Mouse (Mus musculus) CH12.LX (cell line): Measurements from ENCODE around the gene Maml1.

ENCODE experiments used
- BHLHE40 ChIP-seq: IDR thresholded peaks from 2 replicates; pipeline ENCODE4 v1.6.1; 2011; ENCODE audit warnings: mild to moderate bottlenecking, low read depth, low read length, improper control_type of control experiment
- CTCF ChIP-seq, 2 experiments: IDR thresholded peaks in 1 of 2; conservative IDR thresholded peaks in 1 of 2; 2 replicates each; pipeline ENCODE4 v1.5.1; 2011 to 2012; ENCODE audit warnings: low read depth in 2 of 2, low read length in 2 of 2, improper control_type of control experiment in 1 of 2, inconsistent platforms in 1 of 2, mild to moderate bottlenecking in 1 of 2, moderate library complexity in 1 of 2
- E2F4 ChIP-seq: IDR thresholded peaks from 2 replicates; pipeline ENCODE4 v1.6.1; 2011; ENCODE audit warnings: low read depth, low read length, improper control_type of control experiment; ENCODE audit not compliant: insufficient replicate concordance
- ELF1 ChIP-seq: IDR thresholded peaks from 2 replicates; pipeline ENCODE4 v1.6.1; 2014; ENCODE audit warnings: low read depth, mild to moderate bottlenecking, inconsistent platforms, low read length, improper control_type of control experiment
- EP300 ChIP-seq: IDR thresholded peaks from 2 replicates; pipeline ENCODE4 v1.6.1; 2011; ENCODE audit warnings: low read length, improper control_type of control experiment
- HCFC1 ChIP-seq: IDR thresholded peaks from 2 replicates; pipeline ENCODE4 v1.6.1; 2012; ENCODE audit warnings: low read depth, mild to moderate bottlenecking, inconsistent platforms, low read length, improper control_type of control experiment
- MAX ChIP-seq: IDR thresholded peaks from 2 replicates; pipeline ENCODE4 v1.6.1; 2011; ENCODE audit warnings: low read length, improper control_type of control experiment
- POLR2A ChIP-seq: IDR thresholded peaks from 2 replicates; pipeline ENCODE4 v1.6.1; 2011; ENCODE audit warnings: low read depth, mild to moderate bottlenecking, improper control_type of control experiment, low read length
- POLR2AphosphoS2 ChIP-seq: IDR thresholded peaks from 2 replicates; pipeline ENCODE4 v1.6.1; 2011; ENCODE audit warnings: low read depth, low read length, improper control_type of control experiment
- RCOR1 ChIP-seq: conservative IDR thresholded peaks from 2 replicates; pipeline ENCODE4 v1.6.1; 2012; ENCODE audit warnings: low read depth, mild to moderate bottlenecking, inconsistent platforms, low read length, improper control_type of control experiment
- SMC3 ChIP-seq: IDR thresholded peaks from 2 replicates; pipeline ENCODE4 v1.6.1; 2011; ENCODE audit warnings: low read depth, low read length, improper control_type of control experiment
- ZC3H11A ChIP-seq: IDR thresholded peaks from 2 replicates; pipeline ENCODE4 v1.6.1; 2012; ENCODE audit warnings: low read depth, mild to moderate bottlenecking, inconsistent platforms, low read length, improper control_type of control experiment
- ZMIZ1 ChIP-seq: IDR thresholded peaks from 2 replicates; pipeline ENCODE4 v1.6.1; 2012; ENCODE audit warnings: low read depth, mild to moderate bottlenecking, inconsistent platforms, low read length, improper control_type of control experiment
- ZNF384 ChIP-seq: IDR thresholded peaks from 2 replicates; pipeline ENCODE4 v1.6.1; 2012; ENCODE audit warnings: low read depth, low read length, improper control_type of control experiment, inconsistent platforms

DNA sequence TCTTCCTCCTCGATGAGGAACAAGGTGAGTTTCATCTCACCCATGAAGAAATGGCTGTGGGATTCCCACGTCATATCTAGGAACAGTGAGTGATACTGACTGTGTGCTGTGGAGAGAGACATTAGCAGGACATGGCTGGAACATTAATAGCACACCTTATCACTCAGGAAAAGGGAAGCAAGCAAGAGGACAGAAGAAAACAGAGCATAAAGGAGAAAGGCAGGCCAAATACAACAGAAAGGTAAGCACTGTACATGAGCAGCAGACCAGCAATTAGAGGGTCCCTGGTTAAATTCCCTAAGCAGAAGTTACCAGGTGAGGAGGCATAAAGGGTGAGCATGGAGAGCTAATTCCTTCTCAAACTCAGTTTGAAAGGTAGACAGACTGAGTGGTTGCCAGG lies 17.0 kb downstream of the Maml1 start:
- TF ChIP-seq MAX (no peak), POLR2A (no peak), CTCF (conservative IDR thresholded peaks at IDR 0.05 in 1 of 2, IDR thresholded peaks at IDR 0.05 in 1 of 2; ENCODE audit: low read depth in 2 of 2, low read length in 2 of 2) (no peak), E2F4 (no peak), ZNF384 (no peak), ZC3H11A (no peak), POLR2AphosphoS2 (no peak), RCOR1 (no peak), HCFC1 (no peak), SMC3 (no peak), BHLHE40 (no peak), ELF1 (no peak), EP300 (no peak), ZMIZ1 (no peak)
